ENCODE assay signal across 8 mouse cellular contexts in genomic region chr12:54205195-54205594, GRCm38 (mm10). TPM values are rescaled to one million over a fixed set of nuclear protein-coding genes. Genes with fewer than 3 reads are reported as not detected.
DNase-seq lines count a peak whose midpoint lies in the region; ATAC-seq and TF ChIP-seq lines count a peak whose summit lies in the region.

No protein-coding gene starts in this region.

- peak; percentile 11 to 44 for DNase-seq in spleen, adult 18-20 months
- DNase-seq in spleen, adult 12 weeks (ENCODE audit: low spot score) = no peak
- DNase-seq in heart, postnatal 36 days = peak; percentile 59 to 67
- DNase-seq in lung, adult 2 months = no peak
- DNase-seq in T-cell, adult 2 months (ENCODE audit: low spot score) = no peak

- WGBS in lung, adult 2 months = 10% methylated on average over 1 of the region's 1 CpGs

- no peaks in the 10 kb centered on the region for H3K27me3 ChIP-seq in testis, adult 2 months (ENCODE audit: control insufficient read depth, insufficient read depth, low read length)

- no peak for TF ChIP-seq POLR2A in bone marrow macrophage, adult 2 months (IDR thresholded peaks at IDR 0.05; ENCODE audit: borderline replicate concordance, low read depth, low read length)
- no peak for TF ChIP-seq POLR2A in lung, adult 2 months (IDR thresholded peaks at IDR 0.05; ENCODE audit: borderline replicate concordance, extremely low read depth, low read depth, low read length)
- TF ChIP-seq POLR2A in testis, adult 2 months (IDR thresholded peaks at IDR 0.05; ENCODE audit: control insufficient read depth, low read depth, low read length) = no peak

- ATAC-seq in erythroid progenitor cell, adult 5-6 weeks (replicated peaks; ENCODE audit: low FRiP score, poor library complexity, severe bottlenecking) = no peak

- no peak overlapping the region for H3K27ac ChIP-seq in bone marrow macrophage, adult 2 months (ENCODE audit: insufficient read depth, low read depth, low read length)
- no peak overlapping the region for H3K27ac ChIP-seq in testis, adult 2 months (ENCODE audit: control insufficient read depth, insufficient read depth, low read depth, low read length)

- no peaks in the 10 kb centered on the region for H3K36me3 ChIP-seq in testis, adult 2 months (ENCODE audit: control insufficient read depth, insufficient read depth, low read length)

- H3K4me3 ChIP-seq in bone marrow macrophage, adult 2 months (ENCODE audit: insufficient read depth, low read length) = no peak overlapping the region
- H3K4me3 ChIP-seq in lung, adult 2 months (replicated peaks; ENCODE audit: extremely low read depth, low read depth, low read length) = no peak overlapping the region
- no peak overlapping the region for H3K4me3 ChIP-seq in testis, adult 2 months (ENCODE audit: control insufficient read depth, low read depth, low read length)

- peak; percentile 73 for TF ChIP-seq CTCF in bone marrow macrophage, adult 2 months (IDR thresholded peaks at IDR 0.05; ENCODE audit: low read depth, low read length)
- peak; percentile 40; the same call in 1 of the 2 replicates for TF ChIP-seq CTCF in lung, adult 2 months (IDR thresholded peaks at IDR 0.05; ENCODE audit: insufficient read depth, low read length)
- TF ChIP-seq CTCF in testis, adult 2 months (IDR thresholded peaks at IDR 0.05; ENCODE audit: control insufficient read depth, insufficient read depth, insufficient replicate concordance, low read depth, low read length) = peak; percentile 30; the same call in 1 of the 2 replicates

- H3K4me1 ChIP-seq in bone marrow macrophage, adult 2 months (ENCODE audit: control insufficient read depth, insufficient read depth, low read length) = peaks cover 8% of the 10 kb centered on the region; the same call in 1 of the 2 replicates
- H3K4me1 ChIP-seq in lung, adult 2 months (ENCODE audit: control insufficient read depth, insufficient read depth, low read length) = peaks cover 5% of the 10 kb centered on the region
- H3K4me1 ChIP-seq in testis, adult 2 months (ENCODE audit: control insufficient read depth, insufficient read depth, low read length) = peaks cover 5% of the 10 kb centered on the region; the same call in 1 of the 2 replicates

- intact Hi-C loops in heart, postnatal 36 days (cut with DNase I) = loop anchor here (5.0 kb wide), 1 partner anchor 337 kb away; no protein-coding TSS in a partner anchor

RNA-seq across cellular contexts. Expression of gene Egln3, which starts 1.5 kb away (rescaled TPM):
- polyA plus RNA-seq in bone marrow macrophage, adult 2 months (2012; ENCODE audit: insufficient read depth, insufficient read length, missing spikeins) = 1.7 and 2.5 TPM in 2 replicates
- 10 to 100 TPM; 56.1 to 78.5 TPM for total RNA-seq in heart, postnatal 36 days (2021)
- polyA plus RNA-seq in lung, adult 2 months (2012; rRNA removed) = 1.9 and 9.2 TPM in 2 replicates
- polyA plus RNA-seq in testis, adult 2 months (2012; rRNA removed) = 0.25 and 0.45 TPM in 2 replicates
- total RNA-seq in erythroid progenitor cell, adult 5-6 weeks (2015; ENCODE audit: low replicate concordance) = 3.8 and 5.4 TPM in 2 replicates
- 0.68 and 0.90 TPM in 2 replicates for total RNA-seq in erythroid progenitor cell, adult 5-6 weeks (2017; ENCODE audit: low replicate concordance)

Comparison
In these comparisons a context has a peak if more than half of its experiments do, and no peak if none do; other contexts are left out.
1. DNase-seq: peak in spleen, adult 18-20 months (2 of 2) and heart, postnatal 36 days (2 of 2); none in spleen, adult 12 weeks (single experiment), lung, adult 2 months (single experiment) and T-cell, adult 2 months (single experiment).
2. Peak in every context shown above with its lines, with median percentiles within 50 percentile points of each other: CTCF ChIP-seq.